Mouse (Mus musculus): Measurements from ENCODE around the gene Slc6a1. TPM values are rescaled to one million over a fixed set of nuclear protein-coding genes. Genes with fewer than 3 reads are reported as not detected.

Slc6a1 gene
- total and polyA plus RNA-seq, 3 experiments, result 0.04 TPM; not detected in 2

GRCm38 (mm10) chr6:114343740-114344139, 61.3 kb downstream of the Slc6a1 start:
- H3K27ac ChIP-seq (ENCODE audit: insufficient read depth, low read depth), result no peak overlapping the region
- 0 out of 4 replicates have a peak, but pooled peaks cover 0 to 4% of the 10 kb centered on the region in 2 experiments for H3K4me1 ChIP-seq (ENCODE audit: control insufficient read depth in 1 of 2, insufficient read depth in 2 of 2)
- dilution Hi-C loops (cut with MboI; ENCODE audit: extremely low pct_ligation_motif_present, extremely low pct_unique_long_range_greater_than_20kb, low sequenced_read_pairs), result no loop called here
- TF ChIP-seq ELF1 (IDR thresholded peaks at IDR 0.05; ENCODE audit: low read depth, low read length), result no peak
- no peak for TF ChIP-seq MAFK (IDR thresholded peaks at IDR 0.05; ENCODE audit: insufficient replicate concordance, low read length)
- peak; percentile 52 for TF ChIP-seq RAD21 (IDR thresholded peaks at IDR 0.05; ENCODE audit: low read depth, low read length)
- no peak for TF ChIP-seq MAZ (IDR thresholded peaks at IDR 0.05; ENCODE audit: low read depth, low read length)
- no peak for TF ChIP-seq SIN3A (IDR thresholded peaks at IDR 0.05; ENCODE audit: low read length)
- TF ChIP-seq CTCF (conservative IDR thresholded peaks at IDR 0.05 in 1 of 2, IDR thresholded peaks at IDR 0.05 in 1 of 2; ENCODE audit: low read depth in 2 of 2, low read length in 2 of 2), result peak in 1 of 2 experiments; percentile 58; a peak in 2 of 4 replicates
- TF ChIP-seq JUN (IDR thresholded peaks at IDR 0.05; ENCODE audit: insufficient read depth, low read depth, low read length), result no peak
- TF ChIP-seq SMC3 (IDR thresholded peaks at IDR 0.05; ENCODE audit: low read depth, low read length), result peak; percentile 47
- no peak for TF ChIP-seq GABPA (IDR thresholded peaks at IDR 0.05; ENCODE audit: insufficient replicate concordance, low read depth, low read length)
- TF ChIP-seq TCF12 (IDR thresholded peaks at IDR 0.05; ENCODE audit: low read depth, low read length), result no peak
- TF ChIP-seq ZKSCAN1 (IDR thresholded peaks at IDR 0.05; ENCODE audit: borderline replicate concordance, low read depth, low read length), result no peak
- TF ChIP-seq NELFE (IDR thresholded peaks at IDR 0.05; ENCODE audit: low read depth, low read length), result no peak
- TF ChIP-seq ZC3H11A (IDR thresholded peaks at IDR 0.05; ENCODE audit: low read depth, low read length), result no peak
- TF ChIP-seq USF2 (conservative IDR thresholded peaks at IDR 0.05; ENCODE audit: low read depth, low read length), result no peak
- H3K27me3 ChIP-seq (replicated peaks), result peaks cover 65% of the 10 kb centered on the region
- H3K4me2 ChIP-seq (ENCODE audit: insufficient read depth, low read depth, poor library complexity, severe bottlenecking), result no peak overlapping the region
- H3K9me3 ChIP-seq (replicated peaks; ENCODE audit: low read length), result peaks cover 2% of the 10 kb centered on the region
- H3K36me3 ChIP-seq (replicated peaks in 1 of 2; ENCODE audit: control insufficient read depth in 1 of 2, insufficient read depth in 1 of 2, low read length in 1 of 2), result no peaks in the 10 kb centered on the region
- no peaks in the 10 kb centered on the region for H3K79me2 ChIP-seq (replicated peaks; ENCODE audit: control insufficient read depth, extremely low read depth, insufficient read depth, poor library complexity, severe bottlenecking)
- no peak for DNase-seq (ENCODE audit: extremely low read depth)
- no peak overlapping the region for H3K9ac ChIP-seq (ENCODE audit: insufficient read depth, low read depth)
- in situ Hi-C loops (cut with MboI; ENCODE audit: low pct_ligation_motif_present, low pct_unique_long_range_greater_than_20kb, low sequenced_read_pairs), result loop anchor here (25.0 kb wide), 1 partner anchor 344 kb away; no protein-coding TSS in a partner anchor
- H3K4me3 ChIP-seq (replicated peaks in 1 of 3; ENCODE audit: low read depth in 2 of 3, low read length in 2 of 3, poor library complexity in 1 of 3), result no peak overlapping the region

DNA sequence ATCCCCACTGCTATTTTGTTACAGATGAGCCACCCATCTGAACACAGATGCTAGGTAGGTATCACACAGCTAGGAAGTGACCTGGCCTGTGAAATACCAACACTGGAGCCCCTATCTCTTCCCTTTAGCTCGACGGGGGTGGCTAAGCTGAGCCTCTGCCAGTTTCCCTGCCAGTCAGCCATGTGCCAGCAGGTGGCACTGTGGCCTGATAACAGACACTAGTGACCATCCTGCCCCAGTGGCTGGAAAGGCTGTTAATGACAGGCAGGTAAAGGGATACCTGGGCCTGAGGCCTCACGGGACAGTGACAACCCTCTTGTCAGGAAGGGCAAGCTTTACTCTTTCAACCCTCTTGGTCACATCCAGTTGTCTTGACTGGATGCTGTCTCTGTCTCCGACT, 62.7 kb downstream of the Slc6a1 start:
- H3K27ac ChIP-seq (ENCODE audit: insufficient read depth, low read depth), result no peak overlapping the region
- H3K36me3 ChIP-seq (replicated peaks in 1 of 2; ENCODE audit: control insufficient read depth in 1 of 2, insufficient read depth in 1 of 2, low read length in 1 of 2), result no peaks in the 10 kb centered on the region
- TF ChIP-seq ETS1 (conservative IDR thresholded peaks at IDR 0.05; ENCODE audit: low read depth, low read length) (no peak), RAD21 (IDR thresholded peaks at IDR 0.05; ENCODE audit: low read depth, low read length) (peak; percentile 52), USF1 (IDR thresholded peaks at IDR 0.05; ENCODE audit: low read depth, low read length) (no peak), SMC3 (IDR thresholded peaks at IDR 0.05; ENCODE audit: low read depth, low read length) (peak; percentile 64), CTCF (conservative IDR thresholded peaks at IDR 0.05 in 1 of 2, IDR thresholded peaks at IDR 0.05 in 1 of 2; ENCODE audit: low read depth in 2 of 2, low read length in 2 of 2) (peak; percentile 43 to 75; a peak in 3 of 4 replicates), MAZ (IDR thresholded peaks at IDR 0.05; ENCODE audit: low read depth, low read length) (no peak), TBP (conservative IDR thresholded peaks at IDR 0.05; ENCODE audit: low read depth, low read length) (no peak)
- no peaks in the 10 kb centered on the region for H3K9me3 ChIP-seq (replicated peaks; ENCODE audit: low read length)
- peaks cover 68% of the 10 kb centered on the region for H3K27me3 ChIP-seq (replicated peaks)
- in situ Hi-C loops (cut with MboI; ENCODE audit: low pct_ligation_motif_present, low pct_unique_long_range_greater_than_20kb, low sequenced_read_pairs) (loop anchor here (25.0 kb wide), 1 partner anchor 342 kb away; no protein-coding TSS in a partner anchor), dilution Hi-C loops (cut with MboI; ENCODE audit: extremely low pct_ligation_motif_present, extremely low pct_unique_long_range_greater_than_20kb, low sequenced_read_pairs) (no loop called here)
- no peaks in the 10 kb centered on the region for H3K79me2 ChIP-seq (replicated peaks; ENCODE audit: control insufficient read depth, extremely low read depth, insufficient read depth, poor library complexity, severe bottlenecking)
- no peak overlapping the region for H3K9ac ChIP-seq (ENCODE audit: insufficient read depth, low read depth)
- no peak overlapping the region for H3K4me2 ChIP-seq (ENCODE audit: insufficient read depth, low read depth, poor library complexity, severe bottlenecking)
- no peak overlapping the region for H3K4me3 ChIP-seq (replicated peaks in 1 of 3; ENCODE audit: low read depth in 2 of 3, low read length in 2 of 3, poor library complexity in 1 of 3)
- peak; percentile 21 for DNase-seq (ENCODE audit: extremely low read depth)
- H3K4me1 ChIP-seq (ENCODE audit: control insufficient read depth in 1 of 2, insufficient read depth in 2 of 2), result 0 out of 4 replicates have a peak, but pooled peaks cover 0 to 4% of the 10 kb centered on the region in 2 experiments
